Mouse (Mus musculus): Measurements from ENCODE around the gene Arsb.

GRCm38 (mm10) chr13:93952466-93952865 lies 181.0 kb downstream of the Arsb start:
- no peak for TF ChIP-seq POLR2A (IDR thresholded peaks at IDR 0.05; ENCODE audit: borderline replicate concordance, low read depth, low read length)
- TF ChIP-seq CTCF (IDR thresholded peaks at IDR 0.05; ENCODE audit: low read depth, low read length): peak; percentile 26; the same call in 1 of the 2 replicates
